Mouse (Mus musculus) midbrain, embryonic 14.5 days (tissue): ENCODE results near the gene Hes2. TPM values are rescaled to one million over a fixed set of nuclear protein-coding genes. Genes with fewer than 3 reads are reported as not detected.

ENCODE experiments used
- ATAC-seq: fragments of 200-750 bp; cut with Nextera tagmentation; 2 replicates; pipeline ENCODE4 v1.8.0; 2017; ENCODE audit warnings: moderate number of reproducible peaks, moderate library complexity; ENCODE audit not compliant: low FRiP score, low TSS enrichment
- DNase-seq: peaks from one replicate; pipeline ENCODE4 v3.0.0-alpha.2; 2015
- H3K27ac ChIP-seq: fragments of 300-500 bp; sonication (generic); replicated peaks from 2 replicates; pipeline ENCODE4 v1.5.1; 2014; ENCODE audit warnings: mild to moderate bottlenecking, low read depth, low read length, moderate library complexity
- H3K27me3 ChIP-seq: fragments of 300-500 bp; sonication (generic); 2 replicates; pipeline ENCODE4 v1.6.1; 2014; ENCODE audit warnings: low read length, control low read depth, mixed read lengths; ENCODE audit not compliant: control insufficient read depth, insufficient read depth
- H3K36me3 ChIP-seq: fragments of 300-500 bp; sonication (generic); 2 replicates; pipeline ENCODE4 v1.6.1; 2014; ENCODE audit warnings: low read length, control low read depth; ENCODE audit not compliant: control insufficient read depth, insufficient read depth
- H3K4me1 ChIP-seq: fragments of 300-500 bp; sonication (generic); 2 replicates; pipeline ENCODE4 v1.6.1; 2014; ENCODE audit warnings: mild to moderate bottlenecking, antibody characterized with exemption, low read length, control low read depth; ENCODE audit not compliant: control insufficient read depth, insufficient read depth
- H3K4me2 ChIP-seq: fragments of 300-500 bp; sonication (generic); 2 replicates; pipeline ENCODE4 v1.6.1; 2014; ENCODE audit warnings: mild to moderate bottlenecking, low read length, moderate library complexity
- H3K4me3 ChIP-seq: fragments of 300-500 bp; sonication (generic); replicated peaks from 2 replicates; pipeline ENCODE4 v1.5.1; 2014; ENCODE audit warnings: low read depth, low read length
- H3K9ac ChIP-seq: fragments of 300-500 bp; sonication (generic); replicated peaks from 2 replicates; pipeline ENCODE4 v1.6.1; 2014; ENCODE audit warnings: mild to moderate bottlenecking, low read length, moderate library complexity
- H3K9me3 ChIP-seq: fragments of 300-500 bp; sonication (generic); 2 replicates; pipeline ENCODE4 v1.6.1; 2016; ENCODE audit warnings: low read length, control low read depth, mixed read lengths; ENCODE audit not compliant: control insufficient read depth
- WGBS: fragments of 180-500 bp; shearing (Covaris S2); extraction: QIAGEN DNeasy Blood & Tissue Kit; methylation state at CpG from one replicate; pipeline ENCODE4 v1.1.7; 2014; 5-methylcytosine and 5-hydroxymethylcytosine counted together
- polyA plus RNA-seq: library from polyadenylated mRNA; unstranded; fragments of >200 nt; fragmentation: Nextera tagmentation; extraction: Ambion mirVana; gene quantifications from 2 replicates; pipeline ENCODE4 v1.2.1, GENCODE M21; 2014

The Hes2 gene
- polyA plus RNA-seq, 1 experiment from 2014 or later: not detected

DNA sequence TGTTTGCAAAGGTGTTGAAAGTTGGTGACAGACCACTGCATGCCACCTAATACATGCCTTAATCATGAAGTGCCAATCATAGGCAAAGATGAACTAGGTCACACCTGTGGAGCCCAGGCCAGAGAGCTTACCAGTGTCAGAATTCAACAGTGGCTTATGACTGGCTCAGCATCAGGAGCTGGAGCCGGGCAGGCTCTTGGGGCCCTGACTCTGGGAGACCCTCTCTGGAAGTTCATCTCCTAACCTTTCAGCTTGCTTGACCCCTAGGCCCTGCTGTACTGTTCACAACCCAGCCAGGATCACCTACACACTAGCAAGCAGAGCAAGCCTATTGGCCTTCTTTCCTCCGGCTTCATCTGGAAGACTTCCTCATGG is 21.8 kb upstream of the Hes2 start:
- no peak overlapping the region for H3K4me2 ChIP-seq
- no peak for ATAC-seq
- WGBS: 94% methylated on average over 2 of the region's 2 CpGs
- H3K4me1 ChIP-seq: peaks cover 4% of the 10 kb centered on the region; the same call in 1 of the 2 replicates
- no peak for DNase-seq
- no peak overlapping the region for H3K9ac ChIP-seq
- H3K4me3 ChIP-seq: no peak overlapping the region
- no peak overlapping the region for H3K27ac ChIP-seq
- no peaks in the 10 kb centered on the region for H3K36me3 ChIP-seq
- no peaks in the 10 kb centered on the region for H3K9me3 ChIP-seq
- peaks cover 37% of the 10 kb centered on the region for H3K27me3 ChIP-seq

DNA sequence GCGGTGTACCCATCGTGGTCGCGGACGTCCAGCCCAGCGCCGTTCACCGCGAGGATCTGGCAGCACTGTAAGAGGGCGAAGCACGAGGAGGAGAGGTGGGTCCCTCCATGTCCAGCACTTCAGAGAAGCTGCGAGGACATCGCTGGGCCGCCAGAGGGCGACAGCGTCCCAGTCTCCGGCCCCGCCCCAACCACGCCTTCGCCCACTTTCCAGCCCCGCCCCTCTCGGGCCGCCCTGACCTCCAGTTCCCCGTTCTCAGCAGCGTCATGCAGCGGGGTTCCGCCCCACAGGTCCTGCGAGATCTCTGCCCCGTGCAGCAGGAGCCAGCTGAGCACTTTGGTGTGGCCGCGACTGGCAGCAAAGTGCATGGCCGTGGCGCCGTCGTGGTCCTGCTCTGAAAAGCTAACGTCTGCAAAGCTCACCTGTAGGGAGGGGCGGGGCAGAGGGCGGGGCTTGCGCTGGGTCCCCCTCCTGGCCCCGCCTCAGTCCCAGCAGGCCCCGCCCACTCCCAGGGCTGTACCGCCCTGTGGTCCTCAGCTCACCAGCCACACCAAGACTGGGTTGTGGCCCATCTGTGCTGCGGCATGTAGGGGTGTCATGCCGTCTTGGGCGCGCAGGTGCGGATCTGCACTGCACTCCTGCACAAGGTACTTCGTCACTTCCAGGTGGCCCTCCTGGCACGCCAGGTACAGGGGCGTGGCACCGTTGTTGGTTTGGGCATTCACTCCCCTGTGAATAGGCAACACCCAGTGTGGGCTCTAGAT is 20.0 kb upstream of the Hes2 start:
- 3% methylated on average over 51 of the region's 51 CpGs for WGBS
- ATAC-seq (peak; percentile 76), DNase-seq (peak; percentile 82)
- H3K4me2 ChIP-seq: peak overlapping the region; percentile 58
- H3K4me3 ChIP-seq: peak overlapping the region; percentile 33
- H3K27me3 ChIP-seq: peaks cover 18% of the 10 kb centered on the region; the same call in 1 of the 2 replicates
- no peaks in the 10 kb centered on the region for H3K9me3 ChIP-seq
- H3K36me3 ChIP-seq: no peaks in the 10 kb centered on the region
- H3K9ac ChIP-seq: no peak overlapping the region
- H3K27ac ChIP-seq: no peak overlapping the region
- peaks cover 4% of the 10 kb centered on the region; the same call in 1 of the 2 replicates for H3K4me1 ChIP-seq

DNA sequence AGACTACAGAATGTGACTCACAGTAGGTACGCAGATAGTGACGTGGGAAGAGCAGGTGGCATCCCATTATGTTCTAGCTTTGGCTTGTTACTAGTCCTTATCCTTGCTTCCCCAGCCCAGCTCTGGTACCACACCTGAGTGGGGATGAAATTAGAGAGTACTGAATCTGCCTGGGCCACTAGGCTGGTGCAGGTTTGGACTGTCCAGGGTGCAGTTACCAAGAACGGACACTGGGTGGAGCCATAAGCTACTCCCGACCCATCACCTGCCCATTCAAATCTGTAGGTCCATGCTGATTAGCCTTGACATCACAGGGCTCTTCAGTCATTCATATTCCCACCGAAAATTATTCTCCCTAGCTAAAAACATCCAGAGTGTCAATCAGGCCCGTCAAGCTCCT is 18.2 kb upstream of the Hes2 start:
- DNase-seq (peak; percentile 65), ATAC-seq (no peak)
- Histone ChIP-seq H3K4me2 (no peak overlapping the region), H3K9me3 (no peaks in the 10 kb centered on the region), H3K4me3 (no peak overlapping the region), H3K27ac (no peak overlapping the region), H3K9ac (no peak overlapping the region), H3K36me3 (no peaks in the 10 kb centered on the region), H3K27me3 (peaks cover 10% of the 10 kb centered on the region; the same call in 1 of the 2 replicates), H3K4me1 (peaks cover 4% of the 10 kb centered on the region; the same call in 1 of the 2 replicates)
- WGBS: 29% methylated on average over 6 of the region's 6 CpGs

DNA sequence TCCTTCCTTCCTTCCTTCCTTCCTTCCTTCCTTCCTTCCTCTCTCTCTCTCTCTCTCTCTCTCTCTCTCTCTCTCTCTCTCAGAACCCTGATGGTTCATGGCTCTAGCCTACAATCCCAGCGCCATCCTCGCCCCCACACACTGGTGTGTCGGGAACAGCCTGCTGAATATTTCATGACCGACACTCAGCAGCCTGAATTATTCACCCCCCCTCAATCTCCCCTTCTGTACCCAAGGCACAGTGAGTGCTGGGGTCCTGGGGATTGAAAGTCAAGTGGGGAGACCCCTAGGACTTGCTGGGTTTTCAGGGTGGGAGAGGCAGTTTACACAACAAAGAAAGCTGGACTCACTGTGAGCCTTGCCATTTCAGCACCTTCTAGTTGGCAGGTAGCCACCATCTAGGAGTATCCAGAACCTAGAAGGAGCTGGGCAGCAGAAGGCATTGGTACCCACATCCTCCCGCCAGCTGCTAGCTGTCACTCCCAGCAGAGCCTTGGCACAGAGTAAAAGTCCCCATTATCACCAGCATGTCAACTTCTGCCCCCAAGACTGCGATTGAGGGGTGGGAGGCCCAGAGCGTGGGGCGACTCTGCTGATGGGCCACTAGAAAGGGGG is 17.0 kb upstream of the Hes2 start:
- no peak overlapping the region for H3K4me3 ChIP-seq
- peaks cover 10% of the 10 kb centered on the region; the same call in 1 of the 2 replicates for H3K27me3 ChIP-seq
- H3K9ac ChIP-seq: no peak overlapping the region
- 59% methylated on average over 8 of the region's 8 CpGs for WGBS
- no peak for DNase-seq
- H3K4me1 ChIP-seq: peaks cover 4% of the 10 kb centered on the region; the same call in 1 of the 2 replicates
- no peak overlapping the region for H3K4me2 ChIP-seq
- ATAC-seq: no peak
- H3K27ac ChIP-seq: no peak overlapping the region
- no peaks in the 10 kb centered on the region for H3K9me3 ChIP-seq
- H3K36me3 ChIP-seq: no peaks in the 10 kb centered on the region

DNA sequence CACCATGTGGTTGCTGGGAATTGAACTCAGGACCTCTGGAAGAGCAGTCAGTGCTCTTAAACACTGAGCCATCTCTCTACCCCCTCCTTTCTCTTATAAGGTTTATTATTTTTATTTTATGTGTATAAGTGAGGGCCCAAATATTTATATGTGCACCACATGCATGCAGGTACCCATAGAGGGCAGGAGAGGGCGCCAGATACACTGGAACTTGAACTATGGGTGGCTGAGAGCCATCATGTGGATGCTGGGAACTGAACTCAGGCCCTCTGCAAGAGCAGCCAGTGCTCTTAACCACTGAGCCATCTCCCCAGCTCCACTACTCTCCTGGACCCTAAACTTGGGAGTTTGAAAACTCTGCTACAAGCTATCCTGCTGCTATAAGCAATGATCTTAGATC is 15.0 kb upstream of the Hes2 start:
- Histone ChIP-seq H3K36me3 (no peaks in the 10 kb centered on the region), H3K27me3 (peaks cover 5% of the 10 kb centered on the region; the same call in 1 of the 2 replicates), H3K4me3 (no peak overlapping the region), H3K27ac (no peak overlapping the region), H3K4me1 (peaks cover 3% of the 10 kb centered on the region; the same call in 1 of the 2 replicates), H3K9me3 (no peaks in the 10 kb centered on the region), H3K4me2 (no peak overlapping the region), H3K9ac (no peak overlapping the region)
- ATAC-seq (no peak), DNase-seq (no peak)
- WGBS: 39% methylated on average over 1 of the region's 1 CpGs

DNA sequence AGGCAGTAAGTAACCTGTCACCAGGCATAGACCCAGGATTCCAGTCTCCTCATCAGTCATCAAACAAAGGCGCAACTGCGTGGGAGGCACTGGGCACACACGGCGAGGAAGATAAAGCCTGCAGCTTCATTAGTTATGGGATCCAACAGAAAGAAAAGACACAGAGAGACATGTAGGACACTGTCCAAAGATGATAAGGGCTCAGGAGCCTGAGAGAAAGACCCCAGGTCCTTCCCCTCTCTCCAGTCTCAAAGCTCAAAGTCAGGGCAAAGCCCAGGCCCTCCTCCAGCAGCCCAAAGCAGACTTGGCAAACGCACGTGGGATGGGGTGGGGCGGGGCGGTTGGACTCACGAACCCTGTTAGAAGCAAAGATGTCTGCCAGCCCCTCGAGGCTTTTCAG is 13.2 kb upstream of the Hes2 start:
- H3K36me3 ChIP-seq: no peaks in the 10 kb centered on the region
- no peaks in the 10 kb centered on the region for H3K4me1 ChIP-seq
- peaks cover 1% of the 10 kb centered on the region; the same call in 1 of the 2 replicates for H3K27me3 ChIP-seq
- ATAC-seq (no peak), DNase-seq (no peak)
- no peak overlapping the region for H3K27ac ChIP-seq
- WGBS: 71% methylated on average over 10 of the region's 10 CpGs
- H3K4me3 ChIP-seq: no peak overlapping the region
- no peak overlapping the region for H3K4me2 ChIP-seq
- H3K9me3 ChIP-seq: no peaks in the 10 kb centered on the region
- no peak overlapping the region for H3K9ac ChIP-seq

DNA sequence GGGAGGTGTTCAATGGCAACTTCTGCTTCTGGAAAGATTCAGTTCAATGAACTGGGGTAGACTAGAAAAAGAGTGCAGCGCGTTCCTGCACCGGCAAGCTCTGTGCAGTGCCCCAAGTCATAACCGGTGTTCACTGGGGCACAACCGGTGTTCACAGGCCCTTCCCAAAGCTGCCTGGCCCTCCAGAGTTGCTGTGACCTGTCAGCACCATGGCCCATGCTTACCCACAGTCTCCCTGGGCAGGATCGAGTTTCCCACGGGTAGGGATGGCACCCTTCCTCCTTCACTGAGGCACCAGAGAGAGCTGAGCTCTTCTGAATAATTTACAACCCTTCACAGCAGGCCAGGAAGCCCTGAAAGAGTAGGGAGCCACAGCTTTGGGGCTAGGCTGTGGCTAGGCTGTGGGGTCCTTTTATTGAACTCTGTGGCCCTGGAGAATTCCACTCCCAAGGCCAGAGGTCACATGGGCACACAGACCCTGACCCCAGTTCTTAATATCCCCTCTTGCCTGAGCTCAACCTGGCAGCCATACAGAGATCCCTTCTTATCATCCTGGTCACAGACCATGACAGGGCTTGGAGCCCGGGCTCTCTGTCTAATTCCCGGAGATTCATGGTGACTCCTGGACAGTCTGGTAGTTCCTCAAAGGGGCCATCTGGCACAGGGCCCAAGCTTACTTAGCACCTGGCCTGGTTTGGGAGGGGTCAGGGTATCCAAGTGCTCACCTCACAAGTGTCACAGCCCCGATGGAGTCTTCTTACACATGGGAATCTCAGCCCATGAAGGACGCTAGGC is 12.4 kb upstream of the Hes2 start:
- H3K27ac ChIP-seq: no peak overlapping the region
- H3K9me3 ChIP-seq: no peaks in the 10 kb centered on the region
- DNase-seq (no peak), ATAC-seq (no peak)
- 63% methylated on average over 11 of the region's 11 CpGs for WGBS
- H3K4me1 ChIP-seq: no peaks in the 10 kb centered on the region
- no peak overlapping the region for H3K9ac ChIP-seq
- H3K27me3 ChIP-seq: peaks cover 8% of the 10 kb centered on the region
- H3K4me3 ChIP-seq: no peak overlapping the region
- H3K36me3 ChIP-seq: no peaks in the 10 kb centered on the region
- no peak overlapping the region for H3K4me2 ChIP-seq

DNA sequence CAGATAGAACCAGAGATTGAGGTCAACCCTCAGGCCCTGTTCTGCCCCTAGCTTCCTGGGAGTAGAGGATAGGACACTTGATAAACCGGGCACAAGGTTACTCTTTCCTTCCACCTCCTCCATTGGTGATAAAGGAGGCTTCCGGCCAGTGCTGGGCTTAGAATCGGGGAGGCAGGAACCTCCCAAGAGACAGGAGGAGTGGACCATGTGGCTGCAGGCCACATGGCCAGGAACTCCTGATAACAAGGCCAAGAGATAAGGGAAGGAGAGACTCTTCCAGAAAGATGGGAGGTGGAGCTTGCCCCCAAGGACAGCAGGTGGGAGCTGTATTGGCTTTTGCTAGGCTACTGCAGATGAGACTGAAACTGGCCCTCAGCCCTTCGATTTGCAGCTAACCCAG is 8.1 kb upstream of the Hes2 start:
- Histone ChIP-seq H3K36me3 (no peaks in the 10 kb centered on the region), H3K27ac (no peak overlapping the region), H3K4me1 (peaks cover 6% of the 10 kb centered on the region; the same call in 1 of the 2 replicates), H3K4me2 (no peak overlapping the region), H3K4me3 (no peak overlapping the region), H3K27me3 (peaks cover 40% of the 10 kb centered on the region), H3K9me3 (no peaks in the 10 kb centered on the region), H3K9ac (no peak overlapping the region)
- WGBS: 80% methylated on average over 4 of the region's 4 CpGs
- DNase-seq: no peak
- ATAC-seq: no peak
